Mouse (Mus musculus) liver, embryonic 16.5 days (tissue): Measurements from ENCODE around the gene Dock2. TPM values are rescaled to one million over a fixed set of nuclear protein-coding genes. Genes with fewer than 3 reads are reported as not detected.

Experiments
- ATAC-seq: fragments of 200-750 bp; cut with Nextera tagmentation; 2 replicates; pipeline ENCODE4 v1.8.0; 2017; ENCODE audit warnings: low read depth, mild to moderate bottlenecking, moderate number of reproducible peaks, moderate library complexity
- H3K27ac ChIP-seq: fragments of 300-500 bp; sonication (generic); 2 replicates; pipeline ENCODE4 v1.5.1; 2014; ENCODE audit warnings: mild to moderate bottlenecking, low read length
- H3K27me3 ChIP-seq: fragments of 300-500 bp; sonication (generic); 2 replicates; pipeline ENCODE4 v1.6.1; 2014; ENCODE audit warnings: low read depth, low read length, mixed read lengths; ENCODE audit not compliant: control insufficient read depth, insufficient read depth
- H3K36me3 ChIP-seq: fragments of 300-500 bp; sonication (generic); 2 replicates; pipeline ENCODE4 v1.6.1; 2014; ENCODE audit warnings: mild to moderate bottlenecking; ENCODE audit not compliant: control insufficient read depth, insufficient read depth
- H3K4me1 ChIP-seq: fragments of 300-500 bp; sonication (generic); 2 replicates; pipeline ENCODE4 v1.6.1; 2014; ENCODE audit warnings: low read depth, low read length, mixed read lengths; ENCODE audit not compliant: control insufficient read depth
- H3K4me2 ChIP-seq: fragments of 300-500 bp; sonication (generic); 2 replicates; pipeline ENCODE4 v1.6.1; 2014; ENCODE audit warnings: low read depth, low read length, mixed read lengths
- H3K4me3 ChIP-seq: fragments of 300-500 bp; sonication (generic); 2 replicates; pipeline ENCODE4 v1.5.1; 2014; ENCODE audit warnings: low read depth, mild to moderate bottlenecking, low read length
- H3K9ac ChIP-seq: fragments of 300-500 bp; sonication (generic); 2 replicates; pipeline ENCODE4 v1.6.1; 2014; ENCODE audit warnings: low read depth, low read length
- H3K9me3 ChIP-seq: fragments of 300-500 bp; sonication (generic); replicated peaks from 2 replicates; pipeline ENCODE4 v1.6.1; 2016; ENCODE audit warnings: low read length; ENCODE audit not compliant: control insufficient read depth
- WGBS: fragments of 180-500 bp; shearing (Covaris S2); extraction: QIAGEN DNeasy Blood & Tissue Kit; methylation state at CpG from one replicate; pipeline ENCODE4 v1.1.7; 2014; ENCODE audit not compliant: insufficient replicate concordance; 5-methylcytosine and 5-hydroxymethylcytosine counted together
- polyA plus RNA-seq: library from polyadenylated mRNA; unstranded; fragments of >200 nt; fragmentation: Nextera tagmentation; extraction: Ambion mirVana; gene quantifications from 2 replicates; pipeline ENCODE4 v1.2.1, GENCODE M21; 2015

Gene Dock2
- polyA plus RNA-seq, 1 experiment from 2014 or later, result 5.3 TPM

- no peaks in the 10 kb centered on the region for H3K9me3 ChIP-seq
- no peaks in the 10 kb centered on the region for H3K36me3 ChIP-seq
- H3K27me3 ChIP-seq, result no peaks in the 10 kb centered on the region
- no peak overlapping the region for H3K4me3 ChIP-seq
- H3K9ac ChIP-seq, result no peak overlapping the region
- no peak for ATAC-seq
- WGBS, result 38% methylated on average over 4 of the region's 4 CpGs
- no peak overlapping the region for H3K27ac ChIP-seq
- no peaks in the 10 kb centered on the region for H3K4me1 ChIP-seq
- H3K4me2 ChIP-seq, result no peak overlapping the region
These were observed 335.8 kb downstream of the Dock2 start for GRCm38 (mm10) chr11:34447891-34448290.

DNA sequence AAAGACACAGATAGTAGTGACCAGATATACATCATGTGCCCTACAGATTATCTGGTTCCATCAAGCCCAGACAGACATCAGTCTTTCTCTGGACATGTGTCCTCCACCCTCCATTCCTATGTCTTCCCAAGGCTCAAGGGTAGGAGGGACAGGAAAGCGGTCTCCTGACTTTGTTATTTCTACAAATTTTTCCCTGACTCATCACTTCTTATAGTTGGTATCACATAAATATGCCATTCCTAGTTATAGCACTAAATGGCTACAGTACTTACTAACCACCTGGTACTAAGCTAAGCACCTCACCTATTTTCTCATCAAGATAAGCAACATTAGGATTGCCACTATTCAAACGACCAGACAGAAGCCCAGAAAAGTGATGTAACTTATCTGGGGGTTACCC is 345.3 kb downstream of the Dock2 start:
- H3K27me3 ChIP-seq, result no peaks in the 10 kb centered on the region
- no peak overlapping the region for H3K9ac ChIP-seq
- H3K9me3 ChIP-seq, result no peaks in the 10 kb centered on the region
- no peak overlapping the region for H3K4me2 ChIP-seq
- no peaks in the 10 kb centered on the region for H3K4me1 ChIP-seq
- H3K4me3 ChIP-seq, result no peak overlapping the region
- no peak overlapping the region for H3K27ac ChIP-seq
- H3K36me3 ChIP-seq, result no peaks in the 10 kb centered on the region
- no peak for ATAC-seq
- 40% methylated on average over 2 of the region's 2 CpGs for WGBS

DNA sequence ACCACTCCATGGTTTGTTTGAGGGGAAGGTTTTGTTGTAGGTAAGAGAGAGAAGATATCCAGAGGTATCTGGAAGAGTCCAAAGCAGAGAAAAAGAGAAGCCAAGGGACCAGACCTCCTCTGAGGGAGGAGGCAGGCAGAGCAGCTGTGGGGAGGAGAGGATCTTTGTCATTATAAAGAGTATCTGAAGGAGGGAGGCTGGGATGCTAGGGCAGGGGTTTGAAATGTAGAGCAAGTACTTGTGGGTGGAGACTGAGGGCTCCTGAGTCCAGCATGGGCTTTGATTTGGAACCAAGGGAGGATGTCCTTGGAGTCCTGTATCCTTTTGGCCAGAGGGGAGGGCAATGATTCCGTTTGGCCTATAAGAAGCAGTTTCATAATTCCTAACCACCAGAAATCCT is 346.2 kb downstream of the Dock2 start:
- Histone ChIP-seq H3K27ac (no peak overlapping the region), H3K4me3 (no peak overlapping the region), H3K4me1 (no peaks in the 10 kb centered on the region), H3K9me3 (no peaks in the 10 kb centered on the region), H3K27me3 (no peaks in the 10 kb centered on the region), H3K4me2 (no peak overlapping the region), H3K9ac (no peak overlapping the region), H3K36me3 (no peaks in the 10 kb centered on the region)
- no peak for ATAC-seq
- WGBS, result 64% methylated on average over 1 of the region's 1 CpGs

- no peak overlapping the region for H3K9ac ChIP-seq
- H3K4me1 ChIP-seq, result no peaks in the 10 kb centered on the region
- H3K9me3 ChIP-seq, result no peaks in the 10 kb centered on the region
- H3K27ac ChIP-seq, result no peak overlapping the region
- no peak overlapping the region for H3K4me2 ChIP-seq
- H3K36me3 ChIP-seq, result no peaks in the 10 kb centered on the region
- 51% methylated on average over 2 of the region's 2 CpGs for WGBS
- H3K27me3 ChIP-seq, result no peaks in the 10 kb centered on the region
- ATAC-seq, result no peak
- H3K4me3 ChIP-seq, result no peak overlapping the region
These were observed 351.7 kb downstream of the Dock2 start for GRCm38 (mm10) chr11:34431978-34432377.

DNA sequence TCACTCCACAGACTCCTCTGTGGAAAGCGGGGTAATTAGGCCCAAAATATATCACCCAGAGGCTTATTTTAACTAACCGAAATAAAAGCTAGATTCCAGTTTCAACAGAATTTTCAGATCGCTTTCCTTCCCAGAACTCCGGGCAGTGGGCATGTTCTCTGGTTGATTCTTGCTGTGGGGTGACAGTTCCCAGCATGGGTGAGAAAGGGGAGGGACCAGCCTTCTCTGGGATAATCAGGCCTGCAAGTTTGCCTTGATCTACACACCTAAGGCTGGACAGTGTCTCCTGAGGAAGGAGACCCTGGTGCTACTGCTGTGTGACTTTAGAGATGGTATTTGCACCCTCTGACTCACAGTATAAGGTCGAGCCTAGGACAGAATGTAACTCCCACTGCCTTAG is 352.3 kb downstream of the Dock2 start:
- H3K27me3 ChIP-seq, result no peaks in the 10 kb centered on the region
- H3K4me1 ChIP-seq, result no peaks in the 10 kb centered on the region
- H3K9ac ChIP-seq, result no peak overlapping the region
- no peak overlapping the region for H3K4me3 ChIP-seq
- H3K27ac ChIP-seq, result no peak overlapping the region
- H3K4me2 ChIP-seq, result no peak overlapping the region
- 62% methylated on average over 5 of the region's 5 CpGs for WGBS
- H3K9me3 ChIP-seq, result no peaks in the 10 kb centered on the region
- no peak for ATAC-seq
- no peaks in the 10 kb centered on the region for H3K36me3 ChIP-seq

GRCm38 (mm10) chr11:34430940-34431339 is 352.8 kb downstream of the Dock2 start:
- no peak overlapping the region for H3K4me2 ChIP-seq
- H3K27me3 ChIP-seq, result no peaks in the 10 kb centered on the region
- H3K27ac ChIP-seq, result no peak overlapping the region
- ATAC-seq, result no peak
- H3K9me3 ChIP-seq, result no peaks in the 10 kb centered on the region
- no peaks in the 10 kb centered on the region for H3K36me3 ChIP-seq
- 78% methylated on average over 4 of the region's 4 CpGs for WGBS
- no peaks in the 10 kb centered on the region for H3K4me1 ChIP-seq
- H3K4me3 ChIP-seq, result no peak overlapping the region
- no peak overlapping the region for H3K9ac ChIP-seq

- Histone ChIP-seq H3K36me3 (no peaks in the 10 kb centered on the region), H3K4me2 (no peak overlapping the region)
- ATAC-seq, result no peak
These were observed 356.5 kb downstream of the Dock2 start for GRCm38 (mm10) chr11:34427212-34427611.

DNA sequence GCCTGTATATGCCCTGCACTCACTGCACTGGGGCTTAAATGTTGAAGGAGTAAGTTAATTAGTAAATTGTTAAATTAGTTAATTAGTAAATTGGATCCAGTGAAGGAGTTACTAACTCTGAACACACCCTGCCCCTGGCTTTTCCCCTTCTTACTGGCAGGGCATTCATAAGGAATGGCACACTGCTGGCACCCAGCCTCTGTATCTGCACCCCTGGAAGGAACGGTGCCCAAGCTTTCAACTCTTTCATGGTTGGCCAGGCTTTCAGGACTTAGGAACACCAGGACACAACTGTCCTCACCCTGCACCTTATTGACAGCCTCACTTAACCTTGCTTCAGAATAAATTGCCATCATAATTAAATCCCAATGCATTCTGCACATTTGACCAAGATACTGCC is 359.1 kb downstream of the Dock2 start:
- Histone ChIP-seq H3K4me1 (no peaks in the 10 kb centered on the region), H3K9ac (no peak overlapping the region), H3K9me3 (no peaks in the 10 kb centered on the region), H3K27me3 (no peaks in the 10 kb centered on the region), H3K27ac (no peak overlapping the region), H3K36me3 (no peaks in the 10 kb centered on the region), H3K4me2 (no peak overlapping the region), H3K4me3 (no peak overlapping the region)
- 68% methylated on average over 1 of the region's 1 CpGs for WGBS
- ATAC-seq, result no peak

More at GRCm38 (mm10) chr11:34427212-34427611, 356.5 kb downstream of the Dock2 start:
- no peaks in the 10 kb centered on the region for H3K9me3 ChIP-seq
- H3K4me1 ChIP-seq, result no peaks in the 10 kb centered on the region
- H3K27ac ChIP-seq, result no peak overlapping the region
- 65% methylated on average over 5 of the region's 5 CpGs for WGBS
- H3K9ac ChIP-seq, result no peak overlapping the region
- H3K4me3 ChIP-seq, result no peak overlapping the region
- H3K27me3 ChIP-seq, result no peaks in the 10 kb centered on the region

DNA sequence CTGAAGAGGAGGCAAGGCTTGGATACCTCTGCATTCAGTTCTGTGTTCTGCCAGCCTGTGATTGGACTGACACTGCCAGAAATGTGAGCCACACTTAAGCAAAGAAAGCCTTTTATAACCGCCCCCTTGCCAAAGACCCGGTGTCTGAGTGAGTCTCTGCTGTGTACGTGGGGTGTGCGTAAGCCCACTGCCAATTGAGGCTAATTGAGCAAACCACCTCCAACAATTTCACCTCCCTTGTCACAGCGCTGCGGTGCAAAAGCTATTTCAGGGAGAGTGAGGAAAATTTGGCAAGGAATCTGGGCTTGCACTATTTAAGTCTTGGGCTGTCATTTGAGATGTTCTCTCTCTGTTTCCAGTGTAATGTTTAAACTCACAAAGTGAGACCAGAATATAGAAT is 362.6 kb downstream of the Dock2 start:
- no peaks in the 10 kb centered on the region for H3K36me3 ChIP-seq
- no peak overlapping the region for H3K9ac ChIP-seq
- H3K4me1 ChIP-seq, result no peaks in the 10 kb centered on the region
- H3K4me2 ChIP-seq, result no peak overlapping the region
- no peak overlapping the region for H3K4me3 ChIP-seq
- no peaks in the 10 kb centered on the region for H3K9me3 ChIP-seq
- ATAC-seq, result no peak
- no peaks in the 10 kb centered on the region for H3K27me3 ChIP-seq
- no peak overlapping the region for H3K27ac ChIP-seq
- WGBS, result 75% methylated on average over 6 of the region's 6 CpGs

DNA sequence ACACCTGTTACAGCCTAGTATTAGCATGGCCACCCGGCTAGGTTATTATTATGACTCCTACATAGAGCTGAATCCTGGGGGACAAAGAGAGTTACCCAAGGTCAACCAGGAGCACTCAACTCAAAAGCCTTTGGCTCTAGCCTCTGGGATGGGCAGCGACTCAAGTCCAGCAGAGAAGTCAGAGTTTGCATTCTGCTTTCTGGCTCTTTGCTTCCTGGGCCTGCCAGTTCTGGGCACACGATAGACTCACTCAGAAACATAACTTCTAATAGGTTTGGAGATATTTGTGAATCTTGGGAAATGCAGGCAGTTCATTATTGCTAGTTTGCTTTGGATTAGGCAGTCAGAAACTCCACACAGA is 367.1 kb downstream of the Dock2 start:
- H3K4me3 ChIP-seq, result no peak overlapping the region
- no peaks in the 10 kb centered on the region for H3K27me3 ChIP-seq
- no peaks in the 10 kb centered on the region for H3K4me1 ChIP-seq
- no peak overlapping the region for H3K9ac ChIP-seq
- H3K36me3 ChIP-seq, result no peaks in the 10 kb centered on the region
- H3K9me3 ChIP-seq, result no peaks in the 10 kb centered on the region
- no peak overlapping the region for H3K27ac ChIP-seq
- no peak overlapping the region for H3K4me2 ChIP-seq
- ATAC-seq, result no peak
- WGBS, result 64% methylated on average over 3 of the region's 3 CpGs
